Mouse (Mus musculus) CH12.LX (cell line): ENCODE results near the gene Hyal3. TPM values are rescaled to one million over a fixed set of nuclear protein-coding genes. Genes with fewer than 3 reads are reported as not detected.

Experiments used
- DNase-seq: peaks from one replicate; pipeline ENCODE4 v3.0.0-alpha.2; 2013; ENCODE audit errors: extremely low read depth
- H3K27ac ChIP-seq: 2 replicates; pipeline ENCODE4 v1.5.1; 2012; ENCODE audit warnings: low read depth, mild to moderate bottlenecking, control low read depth, moderate library complexity; ENCODE audit not compliant: insufficient read depth
- H3K27me3 ChIP-seq: replicated peaks from 2 replicates; pipeline ENCODE3; 2012; ENCODE audit warnings: inconsistent platforms
- H3K36me3 ChIP-seq, 2 experiments: replicated peaks in 1 of 2; 2 replicates each; pipeline versions ENCODE3 to v1.6.1; 2012; ENCODE audit warnings: inconsistent platforms in 1 of 2, low read length in 1 of 2, mild to moderate bottlenecking in 1 of 2, mixed read lengths in 1 of 2, moderate library complexity in 1 of 2; ENCODE audit not compliant: control insufficient read depth in 1 of 2, insufficient read depth in 1 of 2
- H3K4me1 ChIP-seq, 2 experiments: 2 replicates each; pipeline ENCODE4 v1.6.1; 2012; ENCODE audit warnings: inconsistent platforms in 1 of 2, moderate library complexity in 1 of 2; ENCODE audit not compliant: insufficient read depth in 2 of 2, control insufficient read depth in 1 of 2
- H3K4me2 ChIP-seq: 2 replicates; pipeline ENCODE4 v1.6.1; 2012; ENCODE audit warnings: low read depth, mild to moderate bottlenecking, control low read depth; ENCODE audit not compliant: poor library complexity, insufficient read depth, severe bottlenecking
- H3K4me3 ChIP-seq, 3 experiments: fragments of 150-350 bp in 1 of 3; sonication (generic) in 1 of 3; replicated peaks in 1 of 3; 2 replicates each; pipeline versions ENCODE3 to v1.5.1; 2011 to 2012; ENCODE audit warnings: low read depth in 2 of 3, low read length in 2 of 3, mild to moderate bottlenecking in 2 of 3, moderate library complexity in 2 of 3, control low read depth in 1 of 3, improper control_type of control experiment in 1 of 3, inconsistent platforms in 1 of 3, mixed read lengths in 1 of 3; ENCODE audit not compliant: poor library complexity in 1 of 3
- H3K79me2 ChIP-seq: replicated peaks from 2 replicates; pipeline ENCODE4 v1.6.1; 2012; ENCODE audit warnings: mild to moderate bottlenecking, moderate library complexity; ENCODE audit not compliant: control insufficient read depth, poor library complexity, insufficient read depth, severe bottlenecking; ENCODE audit errors: extremely low read depth
- H3K9ac ChIP-seq: 2 replicates; pipeline ENCODE4 v1.6.1; 2012; ENCODE audit warnings: low read depth, mild to moderate bottlenecking, control low read depth, moderate library complexity; ENCODE audit not compliant: insufficient read depth
- H3K9me3 ChIP-seq: replicated peaks from 2 replicates; pipeline ENCODE3; 2012; ENCODE audit warnings: low read length, inconsistent platforms, mixed read lengths
- CTCF ChIP-seq, 2 experiments: IDR thresholded peaks in 1 of 2; conservative IDR thresholded peaks in 1 of 2; 2 replicates each; pipeline ENCODE4 v1.5.1; 2011 to 2012; ENCODE audit warnings: low read depth in 2 of 2, low read length in 2 of 2, improper control_type of control experiment in 1 of 2, inconsistent platforms in 1 of 2, mild to moderate bottlenecking in 1 of 2, moderate library complexity in 1 of 2
- E2F4 ChIP-seq: IDR thresholded peaks from 2 replicates; pipeline ENCODE4 v1.6.1; 2011; ENCODE audit warnings: low read depth, low read length, improper control_type of control experiment; ENCODE audit not compliant: insufficient replicate concordance
- GABPA ChIP-seq: IDR thresholded peaks from 2 replicates; pipeline ENCODE4 v1.6.1; 2012; ENCODE audit warnings: low read depth, low read length, improper control_type of control experiment, inconsistent platforms; ENCODE audit not compliant: insufficient replicate concordance
- HCFC1 ChIP-seq: IDR thresholded peaks from 2 replicates; pipeline ENCODE4 v1.6.1; 2012; ENCODE audit warnings: low read depth, mild to moderate bottlenecking, inconsistent platforms, low read length, improper control_type of control experiment
- MAFK ChIP-seq: IDR thresholded peaks from 2 replicates; pipeline ENCODE4 v1.6.1; 2011; ENCODE audit warnings: low read length, improper control_type of control experiment; ENCODE audit not compliant: insufficient replicate concordance
- NELFE ChIP-seq: IDR thresholded peaks from 2 replicates; pipeline ENCODE4 v1.6.1; 2011; ENCODE audit warnings: low read depth, low read length, improper control_type of control experiment
- NRF1 ChIP-seq: IDR thresholded peaks from 2 replicates; pipeline ENCODE4 v1.6.1; 2014; ENCODE audit warnings: low read depth, mild to moderate bottlenecking, inconsistent platforms, low read length, improper control_type of control experiment, moderate library complexity
- SIN3A ChIP-seq: IDR thresholded peaks from 2 replicates; pipeline ENCODE4 v1.6.1; 2012; ENCODE audit warnings: low read length, improper control_type of control experiment, inconsistent platforms
- TCF12 ChIP-seq: IDR thresholded peaks from 2 replicates; pipeline ENCODE4 v1.6.1; 2014; ENCODE audit warnings: low read depth, mild to moderate bottlenecking, inconsistent platforms, low read length, improper control_type of control experiment
- UBTF ChIP-seq: IDR thresholded peaks from 2 replicates; pipeline ENCODE4 v1.6.1; 2012; ENCODE audit warnings: low read depth, mild to moderate bottlenecking, inconsistent platforms, low read length, improper control_type of control experiment, moderate library complexity
- ZKSCAN1 ChIP-seq: IDR thresholded peaks from 2 replicates; pipeline ENCODE4 v1.6.1; 2012; ENCODE audit warnings: low read depth, inconsistent platforms, low read length, improper control_type of control experiment, borderline replicate concordance
- ZMIZ1 ChIP-seq: IDR thresholded peaks from 2 replicates; pipeline ENCODE4 v1.6.1; 2012; ENCODE audit warnings: low read depth, mild to moderate bottlenecking, inconsistent platforms, low read length, improper control_type of control experiment
- ZNF384 ChIP-seq: IDR thresholded peaks from 2 replicates; pipeline ENCODE4 v1.6.1; 2012; ENCODE audit warnings: low read depth, low read length, improper control_type of control experiment, inconsistent platforms
- dilution Hi-C: fragments of 300-500 bp; cut with MboI; formaldehyde crosslinking; loops from 2 replicates; pipeline ENCODE4 v1.14.3; 2020; ENCODE audit warnings: low sequenced_read_pairs; ENCODE audit not compliant: extremely low pct_unique_long_range_greater_than_20kb, extremely low pct_ligation_motif_present
- in situ Hi-C: fragments of 300-500 bp; cut with MboI; formaldehyde crosslinking; loops from 3 replicates; pipeline ENCODE4 v1.14.3; 2019; ENCODE audit warnings: low sequenced_read_pairs, low pct_ligation_motif_present, low pct_unique_long_range_greater_than_20kb, mixed read lengths
- polyA plus RNA-seq: library from polyadenylated mRNA; unstranded; fragments of >175 nt; gene quantifications from 2 replicates; pipeline ENCODE4 v1.2.1, GENCODE M21; 2012; ENCODE audit warnings: low read depth; ENCODE audit not compliant: insufficient read length
- total RNA-seq, 2 experiments: library from RNA; depleted of rRNA; stranded (reverse); fragments of 300-350 nt in 1 of 2; fragments of >200 nt in 1 of 2; gene quantifications; 2 replicates each; pipeline ENCODE4 v1.2.3; 2012 to 2014

Gene Hyal3
- total and polyA plus RNA-seq, 3 experiments: 0.12 to 0.21 (median 0.13) TPM

- H3K4me2 ChIP-seq: 0 out of 2 replicates have a peak overlapping the region, but pooled peaks have one; percentile 6
- no peaks in the 10 kb centered on the region for H3K27me3 ChIP-seq
- peaks cover 50% of the 10 kb centered on the region for H3K79me2 ChIP-seq
- 0 out of 2 replicates have a peak overlapping the region, but pooled peaks have one; percentile 16 for H3K27ac ChIP-seq
- no peak overlapping the region for H3K9ac ChIP-seq
- H3K9me3 ChIP-seq: no peaks in the 10 kb centered on the region
- H3K4me1 ChIP-seq: peaks cover 29 to 58% of the 10 kb centered on the region in 2 experiments
- dilution Hi-C loops: no loop called here
- no peak for DNase-seq
- TF ChIP-seq ZMIZ1 (no peak), NRF1 (no peak)
- peaks cover 36 to 78% of the 10 kb centered on the region in 2 experiments for H3K36me3 ChIP-seq
- H3K4me3 ChIP-seq: peak overlapping the region in 1 of 3 experiments; percentile 7
- in situ Hi-C loops: no loop called here
Measured at GRCm38 (mm10) chr9:107624951-107625350, 44.3 kb downstream of the Hyal3 start.

- H3K4me3 ChIP-seq: no peak overlapping the region
- peaks cover 31 to 64% of the 10 kb centered on the region in 2 experiments for H3K4me1 ChIP-seq
- no peaks in the 10 kb centered on the region for H3K27me3 ChIP-seq
- TF ChIP-seq ZKSCAN1 (no peak), CTCF (conservative IDR thresholded peaks at IDR 0.05 in 1 of 2, IDR thresholded peaks at IDR 0.05 in 1 of 2; ENCODE audit: low read depth in 2 of 2, low read length in 2 of 2) (peak in 1 of 2 experiments; percentile 15; a peak in 1 of 4 replicates), HCFC1 (no peak), SIN3A (no peak)
- TF ChIP-seq, all 38 proteins: peak for 1
- Histone ChIP-seq H3K36me3 (peaks cover 30 to 74% of the 10 kb centered on the region in 2 experiments), H3K9ac (no peak overlapping the region), H3K4me2 (no peak overlapping the region), H3K9me3 (no peaks in the 10 kb centered on the region), H3K79me2 (peaks cover 55% of the 10 kb centered on the region), H3K27ac (no peak overlapping the region)
- dilution Hi-C loops (no loop called here), in situ Hi-C loops (no loop called here)
- DNase-seq: no peak
Measured at GRCm38 (mm10) chr9:107625351-107626128, 44.9 kb downstream of the Hyal3 start.

GRCm38 (mm10) chr9:107626158-107626843, 45.7 kb downstream of the Hyal3 start:
- Histone ChIP-seq H3K9me3 (no peaks in the 10 kb centered on the region), H3K4me1 (peaks cover 33 to 72% of the 10 kb centered on the region in 2 experiments), H3K4me2 (no peak overlapping the region), H3K27me3 (no peaks in the 10 kb centered on the region), H3K27ac (no peak overlapping the region), H3K9ac (no peak overlapping the region), H3K36me3 (peaks cover 29 to 75% of the 10 kb centered on the region in 2 experiments), H3K4me3 (no peak overlapping the region), H3K79me2 (peaks cover 63% of the 10 kb centered on the region)
- TF ChIP-seq CTCF (conservative IDR thresholded peaks at IDR 0.05 in 1 of 2, IDR thresholded peaks at IDR 0.05 in 1 of 2; ENCODE audit: low read depth in 2 of 2, low read length in 2 of 2): no peak
- TF ChIP-seq UBTF: no peak
- TF ChIP-seq MAFK: no peak
- TF ChIP-seq ZNF384: no peak
- no peak for TF ChIP-seq NELFE
- no peak for TF ChIP-seq GABPA
- no peak for TF ChIP-seq TCF12
- TF ChIP-seq E2F4: no peak
- in situ Hi-C loops: no loop called here
- DNase-seq: no peak
- dilution Hi-C loops: no loop called here
